Mouse (Mus musculus): ENCODE measurements around the gene Igsf23. TPM values are rescaled to one million over a fixed set of nuclear protein-coding genes. Genes with fewer than 3 reads are reported as not detected.
A peak's percentile ranks its signal among the peaks of the same experiment; 100 is the strongest.

Gene Igsf23
- total and polyA plus RNA-seq, 3 experiments = 1.9 to 8.6 (median 2.9) TPM

GRCm38 (mm10) chr7:19969106-19969505 lies 18.6 kb upstream of the Igsf23 start:
- TF ChIP-seq POLR2A (IDR thresholded peaks at IDR 0.05; ENCODE audit: insufficient read depth, low read depth, low read length) (no peak), CTCF (IDR thresholded peaks at IDR 0.05) (no peak), EP300 (IDR thresholded peaks at IDR 0.05; ENCODE audit: insufficient read depth, low read depth, low read length) (no peak)
- H3K4me3 ChIP-seq = no peak overlapping the region
- H3K4me1 ChIP-seq (ENCODE audit: control insufficient read depth, insufficient read depth, low read length) = no peaks in the 10 kb centered on the region
- H3K27ac ChIP-seq = no peak overlapping the region
- no peak overlapping the region for H3K9ac ChIP-seq (ENCODE audit: low read depth, low read length)
- intact Hi-C loops (cut with DNase I) = no loop called here
- no peaks in the 10 kb centered on the region for H3K36me3 ChIP-seq (ENCODE audit: control insufficient read depth, insufficient read depth, low read length)
- H3K27me3 ChIP-seq (ENCODE audit: control insufficient read depth, insufficient read depth, low read length) = no peaks in the 10 kb centered on the region
- WGBS = 66% methylated on average over 3 of the region's 3 CpGs
- DNase-seq = peak in 1 of 2 experiments; percentile 3
- H3K79me2 ChIP-seq (replicated peaks; ENCODE audit: control insufficient read depth, insufficient read depth, low read length) = no peaks in the 10 kb centered on the region

- Histone ChIP-seq H3K36me3 (ENCODE audit: control insufficient read depth, insufficient read depth, low read length) (no peaks in the 10 kb centered on the region), H3K27me3 (ENCODE audit: control insufficient read depth, insufficient read depth, low read length) (no peaks in the 10 kb centered on the region), H3K4me1 (ENCODE audit: control insufficient read depth, insufficient read depth, low read length) (no peaks in the 10 kb centered on the region), H3K79me2 (replicated peaks; ENCODE audit: control insufficient read depth, insufficient read depth, low read length) (no peaks in the 10 kb centered on the region), H3K9ac (ENCODE audit: low read depth, low read length) (no peak within 1 kb of the TSS), H3K4me3 (no peak within 1 kb of the TSS), H3K27ac (no peak within 1 kb of the TSS)
- TF ChIP-seq POLR2A (IDR thresholded peaks at IDR 0.05; ENCODE audit: insufficient read depth, low read depth, low read length) (no peak), EP300 (IDR thresholded peaks at IDR 0.05; ENCODE audit: insufficient read depth, low read depth, low read length) (no peak), CTCF (IDR thresholded peaks at IDR 0.05) (no peak)
- DNase-seq = peak in 1 of 2 experiments; percentile 4
- intact Hi-C loops (cut with DNase I) = no loop called here
- WGBS = 65% methylated on average over 7 of the region's 7 CpGs
Observed at GRCm38 (mm10) chr7:19964985-19965579, 14.5 kb upstream of the Igsf23 start, which contains the start of gene Ceacam20. Gene Ceacam20 (plus strand): TSS chr7:19965412.

GRCm38 (mm10) chr7:19962423-19962822 lies 11.9 kb upstream of the Igsf23 start:
- H3K9ac ChIP-seq (ENCODE audit: low read depth, low read length) = no peak overlapping the region
- H3K79me2 ChIP-seq (replicated peaks; ENCODE audit: control insufficient read depth, insufficient read depth, low read length) = no peaks in the 10 kb centered on the region
- peak in 1 of 2 experiments; percentile 2 for DNase-seq
- no peak for TF ChIP-seq POLR2A (IDR thresholded peaks at IDR 0.05; ENCODE audit: insufficient read depth, low read depth, low read length)
- no peak for TF ChIP-seq CTCF (IDR thresholded peaks at IDR 0.05)
- no peaks in the 10 kb centered on the region for H3K27me3 ChIP-seq (ENCODE audit: control insufficient read depth, insufficient read depth, low read length)
- intact Hi-C loops (cut with DNase I) = no loop called here
- no peaks in the 10 kb centered on the region for H3K36me3 ChIP-seq (ENCODE audit: control insufficient read depth, insufficient read depth, low read length)
- no peak overlapping the region for H3K4me3 ChIP-seq
- H3K4me1 ChIP-seq (ENCODE audit: control insufficient read depth, insufficient read depth, low read length) = no peaks in the 10 kb centered on the region
- no peak overlapping the region for H3K27ac ChIP-seq
- 74% methylated on average over 1 of the region's 1 CpGs for WGBS

DNA sequence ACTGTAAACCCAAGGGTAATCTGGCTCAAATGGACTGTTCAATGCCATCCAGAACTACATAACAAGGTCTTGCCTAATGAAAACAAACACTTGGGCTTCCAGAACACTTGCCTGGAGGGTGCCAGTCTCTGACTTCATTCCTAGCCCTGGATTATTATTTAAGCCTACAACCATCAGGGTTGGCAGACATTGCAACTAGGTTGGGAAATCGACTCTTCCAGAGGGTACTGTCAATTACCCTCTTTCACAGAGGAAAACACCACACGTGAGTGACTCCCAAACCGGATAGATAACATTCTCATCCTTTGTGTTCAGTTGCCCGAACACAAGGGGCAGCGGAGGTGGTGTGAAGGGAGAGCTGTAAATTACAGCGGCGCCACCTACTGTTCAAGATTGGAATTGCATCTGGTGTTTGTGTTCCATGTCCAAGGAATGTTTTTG lies 5.8 kb upstream of the Igsf23 start:
- H3K4me1 ChIP-seq (ENCODE audit: control insufficient read depth, insufficient read depth, low read length) = no peaks in the 10 kb centered on the region; the same call in 1 of the 2 replicates
- peak; percentile 84 to 91 for DNase-seq
- intact Hi-C loops (cut with DNase I) = loop anchor here (1.0 kb wide), 2 partner anchors 46 to 80 kb away; no protein-coding TSS in a partner anchor
- TF ChIP-seq CTCF (IDR thresholded peaks at IDR 0.05) (peak; percentile 85), EP300 (IDR thresholded peaks at IDR 0.05; ENCODE audit: insufficient read depth, low read depth, low read length) (peak; percentile 81), POLR2A (IDR thresholded peaks at IDR 0.05; ENCODE audit: insufficient read depth, low read depth, low read length) (no peak)
- H3K79me2 ChIP-seq (replicated peaks; ENCODE audit: control insufficient read depth, insufficient read depth, low read length) = no peaks in the 10 kb centered on the region
- H3K27ac ChIP-seq = no peak overlapping the region
- H3K4me3 ChIP-seq = no peak overlapping the region
- H3K27me3 ChIP-seq (ENCODE audit: control insufficient read depth, insufficient read depth, low read length) = no peaks in the 10 kb centered on the region
- no peaks in the 10 kb centered on the region for H3K36me3 ChIP-seq (ENCODE audit: control insufficient read depth, insufficient read depth, low read length)
- WGBS = 1% methylated on average over 7 of the region's 7 CpGs
- no peak overlapping the region for H3K9ac ChIP-seq (ENCODE audit: low read depth, low read length)

GRCm38 (mm10) chr7:19955861-19956260 lies 5.3 kb upstream of the Igsf23 start:
- no peaks in the 10 kb centered on the region; the same call in 1 of the 2 replicates for H3K4me1 ChIP-seq (ENCODE audit: control insufficient read depth, insufficient read depth, low read length)
- H3K36me3 ChIP-seq (ENCODE audit: control insufficient read depth, insufficient read depth, low read length) = no peaks in the 10 kb centered on the region
- TF ChIP-seq EP300 (IDR thresholded peaks at IDR 0.05; ENCODE audit: insufficient read depth, low read depth, low read length) (no peak), CTCF (IDR thresholded peaks at IDR 0.05) (no peak), POLR2A (IDR thresholded peaks at IDR 0.05; ENCODE audit: insufficient read depth, low read depth, low read length) (no peak)
- H3K27ac ChIP-seq = no peak overlapping the region
- H3K79me2 ChIP-seq (replicated peaks; ENCODE audit: control insufficient read depth, insufficient read depth, low read length) = no peaks in the 10 kb centered on the region
- 75% methylated on average over 4 of the region's 4 CpGs for WGBS
- no peak overlapping the region for H3K9ac ChIP-seq (ENCODE audit: low read depth, low read length)
- no peaks in the 10 kb centered on the region for H3K27me3 ChIP-seq (ENCODE audit: control insufficient read depth, insufficient read depth, low read length)
- no peak for DNase-seq
- intact Hi-C loops (cut with DNase I) = loop anchor here (1.0 kb wide), 2 partner anchors 46 to 80 kb away; no protein-coding TSS in a partner anchor
- no peak overlapping the region for H3K4me3 ChIP-seq

GRCm38 (mm10) chr7:19953054-19953453 lies 2.5 kb upstream of the Igsf23 start:
- no peak overlapping the region for H3K9ac ChIP-seq (ENCODE audit: low read depth, low read length)
- no peaks in the 10 kb centered on the region for H3K27me3 ChIP-seq (ENCODE audit: control insufficient read depth, insufficient read depth, low read length)
- no peak for TF ChIP-seq POLR2A (IDR thresholded peaks at IDR 0.05; ENCODE audit: insufficient read depth, low read depth, low read length)
- TF ChIP-seq CTCF (IDR thresholded peaks at IDR 0.05) = no peak
- TF ChIP-seq EP300 (IDR thresholded peaks at IDR 0.05; ENCODE audit: insufficient read depth, low read depth, low read length) = no peak
- no peak overlapping the region for H3K27ac ChIP-seq
- H3K4me3 ChIP-seq = no peak overlapping the region
- intact Hi-C loops (cut with DNase I) = no loop called here
- H3K4me1 ChIP-seq (ENCODE audit: control insufficient read depth, insufficient read depth, low read length) = no peaks in the 10 kb centered on the region; the same call in 1 of the 2 replicates
- WGBS = 73% methylated on average over 9 of the region's 9 CpGs
- H3K79me2 ChIP-seq (replicated peaks; ENCODE audit: control insufficient read depth, insufficient read depth, low read length) = no peaks in the 10 kb centered on the region
- DNase-seq = no peak
- H3K36me3 ChIP-seq (ENCODE audit: control insufficient read depth, insufficient read depth, low read length) = no peaks in the 10 kb centered on the region
